Mouse (Mus musculus) heart, adult 18-20 months (tissue): ENCODE measurements around the gene Oxtr. TPM values are rescaled to one million over a fixed set of nuclear protein-coding genes. Genes with fewer than 3 reads are reported as not detected.
A peak's percentile ranks its signal among the peaks of the same experiment; 100 is the strongest.

Experiments
- DNase-seq, 2 experiments: peaks; one replicate each; pipeline ENCODE4 v3.0.0; 2021 to 2022; ENCODE audit warnings: mixed read lengths in 1 of 2
- long read RNA-seq, 2 experiments: library from polyadenylated mRNA; stranded (forward); transcript quantifications; one replicate each; pipeline ENCODE4 v2.0.0; 2021
- total RNA-seq, 2 experiments: library from RNA; stranded (reverse); gene quantifications; 2 replicates each; pipeline ENCODE4 v1.2.3; 2021

Oxtr gene
- under 1 TPM; 0.18 to 0.30 TPM for total RNA-seq
- long read RNA-seq, experiment 1 = 0 reads
- long read RNA-seq, experiment 2 = 0 reads

GRCm38 (mm10) chr6:112489910-112490559, at the start of gene Oxtr:
Gene Oxtr, minus strand, starts transcription at chr6:112489943.
- DNase-seq = no peak

GRCm38 (mm10) chr6:112525434-112525833, 35.7 kb upstream of the Oxtr start:
- no peak for DNase-seq

- no peak for DNase-seq
Measured at GRCm38 (mm10) chr6:112524459-112524858, 34.7 kb upstream of the Oxtr start.

DNA sequence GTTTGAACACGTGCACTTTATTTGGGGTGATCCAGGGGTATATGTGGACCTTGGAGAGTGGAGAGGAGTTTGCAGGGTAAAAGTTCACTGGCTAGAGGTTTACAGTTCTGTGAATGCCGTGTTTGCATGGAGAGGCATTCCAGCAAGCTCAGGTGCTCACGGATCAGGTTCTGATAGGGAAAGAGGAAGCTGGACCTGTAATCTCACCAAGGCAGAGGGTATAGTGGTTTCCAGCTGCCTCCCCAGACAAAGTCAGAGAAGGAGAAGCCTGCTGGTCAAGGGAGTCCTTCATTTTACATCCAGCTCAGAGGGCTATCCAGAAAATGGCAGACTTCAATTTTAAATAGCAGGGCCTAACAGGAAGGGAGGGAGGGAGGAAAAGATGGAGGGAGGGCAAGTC, 28.2 kb upstream of the Oxtr start:
- no peak for DNase-seq

GRCm38 (mm10) chr6:112517572-112517971, 27.8 kb upstream of the Oxtr start:
- no peak for DNase-seq

- no peak for DNase-seq
Measured at GRCm38 (mm10) chr6:112516496-112516895, 26.8 kb upstream of the Oxtr start.

GRCm38 (mm10) chr6:112514591-112514990, 24.8 kb upstream of the Oxtr start:
- peak; percentile 42 to 68 for DNase-seq

DNA sequence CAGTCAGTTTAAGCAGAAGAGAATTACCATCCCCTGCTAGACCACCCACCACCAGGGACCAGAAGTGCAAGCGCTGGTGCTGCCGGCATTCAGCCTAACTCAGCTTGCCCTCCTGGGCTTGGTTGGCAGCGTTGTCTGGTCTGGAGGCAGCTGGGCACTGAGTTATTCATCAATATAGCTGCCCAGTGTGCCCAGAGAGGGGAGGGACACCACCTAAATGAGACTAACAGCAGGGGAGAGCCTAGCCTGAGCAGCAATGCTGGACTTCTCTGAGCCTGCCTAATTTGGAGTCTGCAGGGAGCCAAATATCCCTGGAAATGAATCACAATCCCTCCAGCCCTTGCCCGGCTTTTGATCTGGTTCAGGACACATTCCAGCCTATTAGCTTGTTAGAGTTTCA, 20.6 kb upstream of the Oxtr start:
- DNase-seq = no peak

- no peak for DNase-seq
Measured at GRCm38 (mm10) chr6:112509590-112510131, 19.9 kb upstream of the Oxtr start.

GRCm38 (mm10) chr6:112507617-112508016, 17.9 kb upstream of the Oxtr start:
- DNase-seq = peak; percentile 41 to 59

GRCm38 (mm10) chr6:112501156-112501555, 11.4 kb upstream of the Oxtr start:
- DNase-seq = no peak

DNA sequence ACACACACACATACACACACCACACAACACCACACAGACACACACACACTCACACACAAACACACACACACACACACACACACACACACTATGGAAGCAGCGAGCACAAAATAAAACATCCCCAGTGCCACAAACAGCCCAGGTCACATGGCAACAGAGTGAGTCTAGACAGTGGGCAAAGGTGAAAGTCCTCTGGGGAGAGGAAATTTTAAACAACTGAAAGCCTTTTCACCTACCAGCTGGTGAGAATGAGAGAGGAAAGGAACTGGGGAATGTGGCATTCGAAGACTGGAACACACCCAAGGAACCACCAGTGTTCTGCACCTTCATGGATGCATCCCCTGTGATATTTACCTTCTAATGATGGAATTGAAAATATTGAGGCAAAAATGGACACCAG, 9.7 kb upstream of the Oxtr start:
- no peak for DNase-seq

GRCm38 (mm10) chr6:112498716-112499115, 9.0 kb upstream of the Oxtr start:
- DNase-seq = no peak

DNA sequence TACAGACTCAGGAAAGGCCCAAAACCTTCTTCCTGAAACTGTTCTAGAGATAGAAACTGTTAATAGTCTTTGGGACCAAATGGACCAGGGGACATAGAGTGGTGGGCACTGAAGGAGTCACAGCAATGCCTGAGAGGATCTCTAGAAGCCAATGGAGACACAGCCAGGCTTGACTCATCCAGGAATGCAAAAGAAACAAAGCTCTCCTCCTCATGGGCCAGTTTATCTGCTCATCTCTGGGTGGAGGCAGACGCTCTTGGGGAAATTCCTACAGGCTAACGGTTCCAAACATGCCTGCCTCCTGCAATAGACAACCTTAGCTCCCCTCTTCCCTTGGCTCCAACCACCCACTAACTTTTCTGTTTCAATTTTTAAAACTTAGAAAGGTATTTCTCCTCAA, 7.7 kb upstream of the Oxtr start:
- DNase-seq = no peak

- DNase-seq = no peak
Measured at GRCm38 (mm10) chr6:112496291-112497060, 6.7 kb upstream of the Oxtr start.

DNA sequence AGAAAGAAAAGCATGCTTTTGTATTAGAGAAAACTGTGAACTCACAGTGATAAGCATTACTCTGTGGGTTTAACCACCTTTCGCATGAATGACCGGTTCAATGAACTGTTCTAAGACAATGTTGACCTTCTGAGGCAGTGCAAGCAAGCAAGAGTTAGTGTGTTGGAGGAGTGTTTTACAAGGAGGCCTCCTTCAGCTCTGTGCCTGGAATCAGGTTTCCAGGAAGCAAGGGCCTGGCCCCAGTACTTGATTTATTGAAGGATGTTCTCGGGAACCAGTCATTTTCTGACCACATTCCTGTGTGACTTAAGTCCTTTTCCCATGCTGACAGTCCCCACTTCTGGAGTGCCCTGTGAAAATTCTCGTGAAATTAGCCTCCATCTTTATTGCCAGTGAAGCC, 5.5 kb upstream of the Oxtr start:
- no peak for DNase-seq

GRCm38 (mm10) chr6:112494620-112495081, 4.9 kb upstream of the Oxtr start:
- DNase-seq = peak; percentile 33 to 53

GRCm38 (mm10) chr6:112493371-112493770, 3.6 kb upstream of the Oxtr start:
- DNase-seq = no peak

GRCm38 (mm10) chr6:112492656-112493055, 2.9 kb upstream of the Oxtr start:
- no peak for DNase-seq

GRCm38 (mm10) chr6:112491521-112491920, 1.8 kb upstream of the Oxtr start:
- DNase-seq = no peak

DNA sequence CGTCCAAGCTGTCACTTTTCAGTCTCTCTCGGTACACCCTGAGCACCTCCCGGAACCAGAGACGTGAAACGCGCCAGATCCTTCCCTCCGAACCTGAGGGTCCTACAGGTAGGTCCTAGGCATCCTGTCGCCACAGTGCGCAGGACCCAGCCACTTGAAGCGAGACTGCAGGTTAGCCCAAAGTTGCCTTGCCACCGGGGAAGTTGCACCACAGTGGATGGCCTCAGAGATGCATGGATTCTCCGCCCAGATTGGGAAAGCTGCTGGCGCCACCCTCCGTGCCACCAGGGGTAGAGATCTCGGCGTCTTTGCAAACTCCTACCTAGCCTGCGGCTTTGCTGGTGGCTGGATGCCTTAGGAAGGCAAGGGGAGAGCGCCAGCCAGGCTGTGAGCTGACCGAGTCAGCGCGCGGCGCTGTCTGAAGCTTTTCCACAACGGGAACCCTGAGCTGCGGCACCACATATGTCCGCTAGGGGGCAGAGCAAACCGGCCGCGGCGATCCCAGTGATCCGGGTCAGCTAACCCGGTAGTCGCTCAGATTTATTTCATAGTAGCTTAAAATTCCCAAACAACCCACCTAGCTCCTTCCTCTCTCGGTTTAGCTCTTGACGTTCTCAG, 991 bp upstream of the Oxtr start:
- peak; percentile 73 to 91 for DNase-seq

- DNase-seq = no peak
Measured at GRCm38 (mm10) chr6:112489181-112489909, 398 bp downstream of the Oxtr start.
